Mouse (Mus musculus) bone marrow, adult 2 months (tissue): ENCODE measurements around the gene Prkag1. TPM values are rescaled to one million over a fixed set of nuclear protein-coding genes. Genes with fewer than 3 reads are reported as not detected.
A peak's percentile ranks its signal among the peaks of the same experiment; 100 is the strongest.

ENCODE experiments used
- H3K27ac ChIP-seq: fragments of 200-500 bp; 2 replicates; pipeline ENCODE4 v1.5.1; 2012; ENCODE audit warnings: low read depth, mild to moderate bottlenecking, control low read depth, inconsistent platforms, low read length; ENCODE audit not compliant: control insufficient read depth, poor library complexity, insufficient read depth
- H3K4me1 ChIP-seq: fragments of 200-500 bp; 2 replicates; pipeline ENCODE4 v1.6.1; 2011; ENCODE audit warnings: low read length; ENCODE audit not compliant: control insufficient read depth, insufficient read depth
- H3K4me3 ChIP-seq: fragments of 200-500 bp; replicated peaks from 2 replicates; pipeline ENCODE3; 2011; ENCODE audit warnings: mild to moderate bottlenecking, low read depth, low read length, control low read depth; ENCODE audit not compliant: control insufficient read depth
- CTCF ChIP-seq: fragments of 200-500 bp; IDR thresholded peaks from 2 replicates; pipeline ENCODE4 v1.5.1; 2011; ENCODE audit warnings: low read length, control low read depth; ENCODE audit not compliant: control insufficient read depth, insufficient read depth
- POLR2A ChIP-seq: fragments of 200-500 bp; IDR thresholded peaks from 2 replicates; pipeline ENCODE4 v1.6.1; 2011; ENCODE audit warnings: low read depth, mild to moderate bottlenecking, control low read depth, low read length, borderline replicate concordance; ENCODE audit not compliant: control insufficient read depth
- WGBS: fragments of 180-500 bp; shearing (Covaris S2); methylation state at CpG from one replicate; pipeline ENCODE4 v1.1.7; 2018; 5-methylcytosine and 5-hydroxymethylcytosine counted together
- polyA plus RNA-seq: library from polyadenylated mRNA; stranded (reverse); fragments of >200 nt; gene quantifications from 2 replicates; pipeline ENCODE4 v1.2.4, GENCODE M21; 2011; ENCODE audit warnings: low replicate concordance; ENCODE audit not compliant: missing spikeins, insufficient read depth, insufficient read length

Gene Prkag1
- polyA plus RNA-seq, 1 experiment, result 107 TPM

GRCm38 (mm10) chr15:98785744-98786143, 45.6 kb downstream of the Prkag1 start:
- Histone ChIP-seq H3K4me3 (no peak overlapping the region), H3K27ac (no peak overlapping the region), H3K4me1 (no peaks in the 10 kb centered on the region)
- WGBS, result 57% methylated on average over 7 of the region's 7 CpGs
- TF ChIP-seq POLR2A (no peak), CTCF (peak; percentile 52)

- 55% methylated on average over 6 of the region's 6 CpGs for WGBS
- no peaks in the 10 kb centered on the region for H3K4me1 ChIP-seq
- TF ChIP-seq POLR2A (no peak), CTCF (no peak)
- no peak overlapping the region for H3K4me3 ChIP-seq
- H3K27ac ChIP-seq, result no peak overlapping the region
These were observed 50.2 kb downstream of the Prkag1 start for GRCm38 (mm10) chr15:98781166-98781565.

DNA sequence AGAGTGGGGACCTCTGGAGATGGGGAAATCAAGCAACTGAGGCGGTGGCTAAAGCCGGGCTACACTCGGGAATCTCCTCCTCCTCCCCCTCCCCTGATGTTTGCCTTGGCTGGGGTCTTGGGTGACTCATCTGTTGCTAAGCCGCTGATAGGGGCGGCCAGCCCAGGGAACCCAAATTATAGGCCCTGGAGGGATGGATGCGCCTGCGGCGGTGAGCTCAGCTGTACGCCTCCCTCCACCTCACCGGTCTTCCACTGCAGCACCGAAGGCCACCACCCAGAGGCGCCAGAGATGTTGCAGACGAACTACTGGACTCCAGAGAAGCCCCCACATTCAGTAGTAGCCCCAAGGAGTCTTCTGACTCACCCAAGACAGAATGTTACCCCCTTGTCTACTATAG, 50.7 kb downstream of the Prkag1 start:
- H3K4me3 ChIP-seq, result no peak overlapping the region
- no peak for TF ChIP-seq CTCF
- TF ChIP-seq POLR2A, result no peak
- no peak overlapping the region for H3K27ac ChIP-seq
- no peaks in the 10 kb centered on the region for H3K4me1 ChIP-seq
- WGBS, result 42% methylated on average over 13 of the region's 13 CpGs

- no peak overlapping the region for H3K4me3 ChIP-seq
- WGBS, result 15% methylated on average over 8 of the region's 8 CpGs
- TF ChIP-seq CTCF, result no peak
- no peak for TF ChIP-seq POLR2A
- no peak overlapping the region for H3K27ac ChIP-seq
- no peaks in the 10 kb centered on the region for H3K4me1 ChIP-seq
These were observed 51.2 kb downstream of the Prkag1 start for GRCm38 (mm10) chr15:98780075-98780474.

GRCm38 (mm10) chr15:98778806-98779205, 52.5 kb downstream of the Prkag1 start:
- Histone ChIP-seq H3K27ac (no peak overlapping the region), H3K4me3 (no peak overlapping the region), H3K4me1 (no peaks in the 10 kb centered on the region)
- no peak for TF ChIP-seq POLR2A
- TF ChIP-seq CTCF, result no peak
- 0% methylated on average over 11 of the region's 11 CpGs for WGBS

DNA sequence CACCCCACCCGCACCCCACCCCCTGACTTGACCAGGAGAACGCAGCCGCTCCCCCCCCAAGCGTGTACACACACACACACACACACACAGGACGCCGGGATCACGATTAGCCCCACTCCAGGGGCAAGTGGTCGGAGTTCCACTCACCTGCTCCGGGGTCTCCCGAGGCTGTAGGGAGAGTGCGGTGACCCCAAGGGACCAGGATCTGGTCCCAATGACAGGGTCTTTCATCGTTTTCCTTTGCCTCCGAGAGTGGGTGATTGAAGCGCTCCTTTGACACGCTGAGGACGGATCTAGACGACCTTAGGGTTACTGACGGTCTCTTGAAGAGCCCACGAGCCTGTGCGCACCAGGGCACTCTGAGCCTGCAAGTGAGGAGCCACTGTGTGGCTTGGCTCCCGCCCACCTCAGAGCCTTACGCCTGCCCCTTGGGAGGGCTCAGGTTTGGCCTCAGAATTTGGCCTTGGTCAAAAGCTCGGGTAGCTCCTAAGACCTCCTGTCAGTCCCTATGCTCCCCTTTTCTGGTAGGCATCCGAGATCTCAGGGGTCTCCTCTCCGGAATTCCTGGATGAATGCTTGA, 53.0 kb downstream of the Prkag1 start:
- Histone ChIP-seq H3K4me1 (no peaks in the 10 kb centered on the region), H3K4me3 (no peak overlapping the region), H3K27ac (no peak overlapping the region)
- TF ChIP-seq CTCF (no peak), POLR2A (no peak)
- 3% methylated on average over 25 of the region's 25 CpGs for WGBS

DNA sequence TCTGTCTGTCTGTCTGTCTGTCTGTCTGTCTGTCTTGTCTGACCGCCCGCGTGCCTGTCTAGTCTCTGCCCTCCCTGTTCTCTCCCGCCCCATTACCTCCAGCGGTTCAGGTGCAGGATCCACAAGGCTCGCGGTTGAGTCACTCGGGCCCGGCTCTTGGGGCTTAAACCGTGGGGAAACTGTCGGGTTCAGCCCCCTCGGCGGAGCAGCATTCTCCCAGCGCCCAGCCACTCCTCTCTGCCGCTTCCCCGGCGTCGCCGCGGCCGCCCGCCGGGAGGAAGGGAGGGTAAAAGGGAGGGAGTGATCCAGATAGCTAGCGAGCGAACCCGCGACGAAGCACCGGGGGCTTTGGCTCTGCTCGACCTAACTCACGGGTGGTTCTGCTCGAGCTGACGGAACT, 53.6 kb downstream of the Prkag1 start, which contains the start of gene Wnt10b:
Gene Wnt10b (minus strand): TSS at position 389 of the 400 bp plus-strand sequence.
- TF ChIP-seq POLR2A (no peak), CTCF (no peak)
- under 1% methylated on average over 33 of the region's 33 CpGs for WGBS
- Histone ChIP-seq H3K4me1 (no peaks in the 10 kb centered on the region), H3K4me3 (no peak within 1 kb of the TSS), H3K27ac (no peak within 1 kb of the TSS)

DNA sequence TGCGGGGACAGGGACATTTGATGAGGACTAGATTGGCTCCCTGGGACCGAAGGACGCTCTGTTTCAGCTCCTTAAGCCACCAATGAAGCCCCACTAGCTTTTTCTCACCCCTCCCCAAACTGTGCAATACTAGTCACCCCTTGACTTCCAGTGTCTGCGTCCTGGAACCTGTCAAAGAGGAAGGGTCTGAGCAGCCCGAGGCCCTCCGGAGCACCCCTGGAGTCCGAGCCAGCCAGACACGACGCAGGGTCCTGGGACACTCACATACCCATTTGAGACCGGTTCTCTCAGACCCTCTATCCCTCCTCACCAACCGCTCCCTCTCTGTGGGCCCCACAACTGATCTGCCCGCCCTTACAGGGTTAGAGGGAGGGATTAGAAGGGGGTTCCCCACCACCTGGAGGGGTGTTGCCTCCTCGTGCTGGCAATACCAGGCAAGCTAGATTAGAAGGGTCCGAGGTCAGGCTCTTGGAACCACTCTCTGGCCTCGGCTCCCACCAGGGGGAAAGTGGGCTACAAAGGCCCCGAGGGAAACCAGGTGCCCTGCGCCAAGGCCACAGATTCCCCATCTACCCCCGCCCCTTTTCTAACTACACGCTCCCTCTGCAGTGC, 54.2 kb downstream of the Prkag1 start:
- no peak overlapping the region for H3K27ac ChIP-seq
- TF ChIP-seq POLR2A (no peak), CTCF (no peak)
- no peaks in the 10 kb centered on the region; the same call in 1 of the 2 replicates for H3K4me1 ChIP-seq
- 7% methylated on average over 19 of the region's 19 CpGs for WGBS
- no peak overlapping the region for H3K4me3 ChIP-seq
